Comparison of ENCODE assay signal across 24 mouse cellular contexts in genomic region chr13:107893081-107893480, GRCm38 (mm10).
"Had no signal": no experiment of that assay in that cellular context is flagged by ENCODE, and none has a peak within 500 bp of the region (broad histone marks: within the 10 kb centered on the region; RNA-seq: fewer than 3 reads in every experiment).

No protein-coding gene starts in this region.

- H3K27me3 ChIP-seq: hindbrain, embryonic 12.5 days; intestine, embryonic 15.5 days had no signal

- DNase-seq: gastrocnemius, adult 2 months; gastrocnemius, postnatal 10 days; gastrocnemius, postnatal 25 days; heart, adult 2 months; heart, postnatal 10 days; heart, postnatal 4 days; kidney, adult 18-20 months; kidney, adult 8-10 months; kidney, postnatal 10 days; kidney, postnatal 25 days; kidney, postnatal 4 days; layer of hippocampus, adult 9-11 months; layer of hippocampus, postnatal 36 days; left cerebral cortex, postnatal 4 days had no signal

- H3K9me3 ChIP-seq: hindbrain, embryonic 10.5 days; hindbrain, embryonic 12.5 days; intestine, embryonic 15.5 days; limb, embryonic 13.5 days; limb, embryonic 15.5 days had no signal

- H3K36me3 ChIP-seq: heart, embryonic 12.5 days; hindbrain, embryonic 10.5 days; hindbrain, embryonic 12.5 days; intestine, embryonic 15.5 days; limb, embryonic 13.5 days; limb, embryonic 15.5 days had no signal

- H3K27ac ChIP-seq: gastrocnemius, adult 2 months; heart, adult 2 months; hindbrain, embryonic 10.5 days; hindbrain, embryonic 12.5 days; hindbrain, embryonic 14.5 days; intestine, embryonic 15.5 days; limb, embryonic 13.5 days; limb, embryonic 15.5 days had no signal

- H3K4me2 ChIP-seq: hindbrain, embryonic 12.5 days; limb, embryonic 15.5 days had no signal

- ATAC-seq: hindbrain, embryonic 16.5 days; inflammation-experienced regulatory T-cells, adult 6 months; intestine, embryonic 15.5 days; intestine, postnatal 0 days had no signal

- H3K4me1 ChIP-seq: intestine, embryonic 15.5 days had no signal

- H3K9ac ChIP-seq: heart, embryonic 12.5 days; hindbrain, embryonic 12.5 days; hindbrain, embryonic 14.5 days; intestine, embryonic 15.5 days; limb, embryonic 13.5 days; limb, embryonic 15.5 days had no signal

- H3K4me3 ChIP-seq: gastrocnemius, adult 2 months; heart, adult 2 months; heart, embryonic 12.5 days; hindbrain, embryonic 12.5 days; intestine, embryonic 15.5 days; limb, embryonic 13.5 days; limb, embryonic 15.5 days had no signal
